Mouse (Mus musculus) yolk sac, embryonic 10.5 days (tissue): ENCODE measurements at regions not wholly inside any gene's neighbourhood (a gene's known extent, or its start where the extent isn't known, plus 50 kb on each side); places are given as distances from the start of the nearest gene placed in this dataset.

Source experiments
- DNase-seq: peaks from one replicate; pipeline ENCODE4 v3.0.0-alpha.2; 2017; ENCODE audit warnings: low spot score

- DNase-seq, result no peak
Observed at GRCm38 (mm10) chr12:54314153-54314552, 110.5 kb upstream of the Egln3 start.

GRCm38 (mm10) chr12:54313211-54313845 lies 109.7 kb upstream of the Egln3 start:
- peak; percentile 64 for DNase-seq

- DNase-seq, result no peak
Observed at GRCm38 (mm10) chr12:54312522-54313210, 109.0 kb upstream of the Egln3 start.

- no peak for DNase-seq
Observed at GRCm38 (mm10) chr12:54311896-54312521, 108.3 kb upstream of the Egln3 start.

GRCm38 (mm10) chr12:54309874-54310273 lies 106.2 kb upstream of the Egln3 start:
- no peak for DNase-seq

- DNase-seq, result no peak
Observed at GRCm38 (mm10) chr12:54309219-54309618, 105.6 kb upstream of the Egln3 start.

- DNase-seq, result no peak
Observed at GRCm38 (mm10) chr12:54305135-54305630, 101.5 kb upstream of the Egln3 start.

GRCm38 (mm10) chr12:54303746-54304145 lies 100.1 kb upstream of the Egln3 start:
- no peak for DNase-seq

- DNase-seq, result no peak
Observed at GRCm38 (mm10) chr12:54299506-54299905, 95.8 kb upstream of the Egln3 start.

- no peak for DNase-seq
Observed at GRCm38 (mm10) chr12:54293248-54293647, 89.6 kb upstream of the Egln3 start.

GRCm38 (mm10) chr12:54290311-54290710 lies 86.7 kb upstream of the Egln3 start:
- DNase-seq, result no peak

- DNase-seq, result no peak
Observed at GRCm38 (mm10) chr12:54288747-54289146, 85.1 kb upstream of the Egln3 start.

- DNase-seq, result no peak
Observed at GRCm38 (mm10) chr12:54288041-54288502, 84.4 kb upstream of the Egln3 start.

- DNase-seq, result no peak
Observed at GRCm38 (mm10) chr12:54286911-54287819, 83.5 kb upstream of the Egln3 start.

GRCm38 (mm10) chr12:54283646-54284045 lies 80.0 kb upstream of the Egln3 start:
- DNase-seq, result no peak

- no peak for DNase-seq
Observed at GRCm38 (mm10) chr12:54283011-54283410, 79.4 kb upstream of the Egln3 start.

- DNase-seq, result no peak
Observed at GRCm38 (mm10) chr12:54282281-54282921, 78.7 kb upstream of the Egln3 start.

GRCm38 (mm10) chr12:54280457-54280856 lies 76.8 kb upstream of the Egln3 start:
- no peak for DNase-seq

- DNase-seq, result no peak
Observed at GRCm38 (mm10) chr12:54280001-54280400, 76.3 kb upstream of the Egln3 start.

GRCm38 (mm10) chr12:54276978-54277537 lies 73.4 kb upstream of the Egln3 start:
- no peak for DNase-seq

- no peak for DNase-seq
Observed at GRCm38 (mm10) chr12:54273506-54273905, 69.8 kb upstream of the Egln3 start.
